Mouse (Mus musculus) intestine, embryonic 14.5 days (tissue): ENCODE measurements around the gene Lrrc41. TPM values are rescaled to one million over a fixed set of nuclear protein-coding genes. Genes with fewer than 3 reads are reported as not detected.

Source experiments
- ATAC-seq: fragments of 200-750 bp; cut with Nextera tagmentation; replicated peaks from 2 replicates; pipeline ENCODE4 v1.8.0; 2017; ENCODE audit warnings: low read depth, moderate number of reproducible peaks, moderate TSS enrichment, moderate library complexity; ENCODE audit not compliant: low FRiP score, low TSS enrichment
- DNase-seq: peaks from one replicate; pipeline ENCODE4 v3.0.0-alpha.2; 2018; ENCODE audit warnings: low spot score
- H3K27ac ChIP-seq: fragments of 300-500 bp; sonication (generic); 2 replicates; pipeline ENCODE4 v1.5.1; 2014; ENCODE audit warnings: low read depth, mild to moderate bottlenecking, control low read depth
- H3K27me3 ChIP-seq: fragments of 300-500 bp; sonication (generic); replicated peaks from 2 replicates; pipeline ENCODE4 v1.6.1; 2014; ENCODE audit warnings: low read length, control low read depth; ENCODE audit not compliant: control insufficient read depth, insufficient read depth
- H3K36me3 ChIP-seq: fragments of 300-500 bp; sonication (generic); 2 replicates; pipeline ENCODE4 v1.6.1; 2014; ENCODE audit warnings: low read length, control low read depth; ENCODE audit not compliant: control insufficient read depth, insufficient read depth
- H3K4me1 ChIP-seq: fragments of 300-500 bp; sonication (generic); replicated peaks from 2 replicates; pipeline ENCODE4 v1.6.1; 2014; ENCODE audit warnings: low read length, control low read depth, mixed read lengths; ENCODE audit not compliant: control insufficient read depth, insufficient read depth
- H3K4me2 ChIP-seq: fragments of 300-500 bp; sonication (generic); 2 replicates; pipeline ENCODE4 v1.6.1; 2014; ENCODE audit warnings: low read length
- H3K4me3 ChIP-seq: fragments of 300-500 bp; sonication (generic); 2 replicates; pipeline ENCODE4 v1.5.1; 2014; ENCODE audit warnings: low read depth, low read length, control low read depth, mixed read lengths
- H3K9ac ChIP-seq: fragments of 300-500 bp; sonication (generic); 2 replicates; pipeline ENCODE4 v1.6.1; 2014; ENCODE audit warnings: mild to moderate bottlenecking, low read length
- H3K9me3 ChIP-seq: fragments of 300-500 bp; sonication (generic); 2 replicates; pipeline ENCODE4 v1.6.1; 2016; ENCODE audit warnings: low read length, control low read depth; ENCODE audit not compliant: control insufficient read depth
- WGBS: fragments of 180-500 bp; shearing (Covaris S2); extraction: QIAGEN DNeasy Blood & Tissue Kit; methylation state at CpG from one replicate; pipeline ENCODE4 v1.1.7; 2014; 5-methylcytosine and 5-hydroxymethylcytosine counted together
- polyA plus RNA-seq: library from polyadenylated mRNA; unstranded; fragments of >200 nt; fragmentation: Nextera tagmentation; extraction: Ambion mirVana; gene quantifications from 2 replicates; pipeline ENCODE4 v1.2.1, GENCODE M21; 2014

The Lrrc41 gene
- polyA plus RNA-seq, 1 experiment from 2014 or later: 73.4 TPM

GRCm38 (mm10) chr4:116049211-116049610 lies 25.9 kb upstream of the Lrrc41 start:
- 85% methylated on average over 3 of the region's 3 CpGs for whole genome bisulfite sequencing
- peaks cover 7% of the 10 kb centered on the region for H3K4me1 ChIP-seq
- no peak overlapping the region for H3K4me3 ChIP-seq
- peaks cover 17% of the 10 kb centered on the region for H3K36me3 ChIP-seq
- no peaks in the 10 kb centered on the region for H3K9me3 ChIP-seq
- no peak overlapping the region for H3K27ac ChIP-seq
- DNase-seq (no peak), ATAC-seq (no peak)
- no peaks in the 10 kb centered on the region for H3K27me3 ChIP-seq
- no peak overlapping the region for H3K4me2 ChIP-seq
- H3K9ac ChIP-seq: no peak overlapping the region

DNA sequence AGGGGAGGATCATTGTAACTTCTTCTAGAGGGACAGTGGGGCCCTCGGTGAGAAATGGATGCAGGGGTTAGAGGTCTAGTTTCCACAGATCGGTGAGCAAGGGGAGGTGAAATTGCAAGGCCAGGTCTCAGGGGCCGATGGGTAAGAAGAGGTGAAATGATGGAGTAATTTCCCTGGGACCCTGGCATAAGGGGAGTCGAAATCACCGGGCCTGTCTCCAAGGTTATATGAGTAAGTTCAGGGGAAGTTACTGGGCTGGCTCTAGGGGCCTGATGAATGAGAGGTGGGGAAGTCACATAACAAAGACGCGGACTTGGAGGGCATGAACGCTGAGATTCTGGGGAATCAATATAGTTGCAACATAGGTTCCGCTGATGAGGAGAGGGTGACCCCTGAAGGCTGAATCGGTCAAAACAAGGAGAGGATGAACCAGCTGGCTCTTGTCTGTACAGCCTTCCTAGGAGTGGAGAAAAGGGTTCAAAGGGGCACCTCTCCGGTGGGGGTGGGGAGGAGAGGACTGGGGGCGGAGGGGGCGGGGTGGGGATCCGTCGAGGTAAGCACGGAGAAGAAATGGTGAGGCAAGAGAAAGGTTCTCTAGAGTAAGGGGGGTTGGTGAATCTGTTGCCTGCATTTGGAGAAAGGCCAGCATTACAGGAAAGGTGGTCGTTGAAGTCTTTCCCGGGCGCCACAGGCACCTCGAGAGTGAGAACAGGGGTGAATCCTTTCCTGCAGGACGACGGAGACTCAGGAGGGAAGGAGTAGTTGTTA lies 22.4 kb upstream of the Lrrc41 start:
- H3K4me2 ChIP-seq: peak overlapping the region; percentile 96
- peaks cover 9% of the 10 kb centered on the region for H3K36me3 ChIP-seq
- no peaks in the 10 kb centered on the region for H3K9me3 ChIP-seq
- peaks cover 7% of the 10 kb centered on the region for H3K4me1 ChIP-seq
- H3K27ac ChIP-seq: peak overlapping the region; percentile 93
- 7% methylated on average over 22 of the region's 22 CpGs for WGBS
- no peaks in the 10 kb centered on the region for H3K27me3 ChIP-seq
- H3K4me3 ChIP-seq: peak overlapping the region; percentile 66
- ATAC-seq (peak; percentile 38), DNase-seq (peak; percentile 71)
- H3K9ac ChIP-seq: peak overlapping the region; percentile 63

GRCm38 (mm10) chr4:116053399-116053961 lies 21.6 kb upstream of the Lrrc41 start, which contains the start of gene Nsun4:
Nsun4 (minus strand) TSS chr4:116053876.
- DNase-seq (peak; percentile 93), ATAC-seq (peak; percentile 94)
- H3K27me3 ChIP-seq: no peaks in the 10 kb centered on the region
- peak within 1 kb of the TSS; percentile 63 for H3K9ac ChIP-seq
- H3K27ac ChIP-seq: peak within 1 kb of the TSS; percentile 93
- WGBS: under 1% methylated on average over 35 of the region's 35 CpGs
- H3K4me2 ChIP-seq: peak within 1 kb of the TSS; percentile 96
- H3K4me3 ChIP-seq: peak within 1 kb of the TSS; percentile 66
- H3K9me3 ChIP-seq: no peaks in the 10 kb centered on the region
- peaks cover 7% of the 10 kb centered on the region for H3K4me1 ChIP-seq
- 0 out of 2 replicates have a peak, but pooled peaks cover under 1% of the 10 kb centered on the region for H3K36me3 ChIP-seq

GRCm38 (mm10) chr4:116057559-116057958 lies 17.5 kb upstream of the Lrrc41 start:
- no peak for ATAC-seq
- DNase-seq: no peak
- H3K27me3 ChIP-seq: no peaks in the 10 kb centered on the region
- H3K9me3 ChIP-seq: no peaks in the 10 kb centered on the region
- no peak overlapping the region for H3K4me2 ChIP-seq
- WGBS: 7% methylated on average over 1 of the region's 1 CpGs
- H3K4me1 ChIP-seq: peaks cover 2% of the 10 kb centered on the region
- no peak overlapping the region for H3K9ac ChIP-seq
- H3K36me3 ChIP-seq: no peaks in the 10 kb centered on the region
- no peak overlapping the region for H3K4me3 ChIP-seq
- H3K27ac ChIP-seq: no peak overlapping the region

- DNase-seq (no peak), ATAC-seq (no peak)
- Histone ChIP-seq H3K4me2 (no peak overlapping the region), H3K27ac (no peak overlapping the region), H3K9ac (no peak overlapping the region), H3K27me3 (no peaks in the 10 kb centered on the region), H3K9me3 (no peaks in the 10 kb centered on the region), H3K36me3 (no peaks in the 10 kb centered on the region), H3K4me1 (no peaks in the 10 kb centered on the region), H3K4me3 (no peak overlapping the region)
- 79% methylated on average over 5 of the region's 5 CpGs for WGBS
These were observed 15.9 kb upstream of the Lrrc41 start for GRCm38 (mm10) chr4:116059012-116059726.

DNA sequence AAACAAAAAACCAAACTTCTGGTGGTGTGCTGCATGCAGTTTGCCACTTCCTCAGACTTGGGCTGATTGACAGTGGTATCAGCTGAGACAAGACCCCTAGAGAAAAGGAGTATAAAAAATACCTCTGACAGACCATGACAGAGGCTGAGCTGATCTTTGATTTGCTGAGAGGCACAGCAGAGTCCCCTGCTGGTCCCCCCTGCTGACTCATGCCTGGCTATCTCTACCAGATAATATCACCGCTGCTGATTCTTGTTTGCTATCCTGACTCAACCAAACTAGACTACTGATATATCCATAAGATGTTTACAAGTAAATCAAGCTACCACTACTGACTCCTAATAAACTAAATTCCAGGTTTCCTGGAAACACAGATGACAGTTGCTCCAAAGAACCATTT lies 11.2 kb upstream of the Lrrc41 start:
- Histone ChIP-seq H3K4me2 (no peak overlapping the region), H3K36me3 (peaks cover 36% of the 10 kb centered on the region), H3K4me3 (no peak overlapping the region), H3K27ac (no peak overlapping the region), H3K9ac (no peak overlapping the region), H3K27me3 (no peaks in the 10 kb centered on the region), H3K9me3 (no peaks in the 10 kb centered on the region), H3K4me1 (no peaks in the 10 kb centered on the region)
- ATAC-seq: no peak
- DNase-seq: no peak
- 41% methylated on average over 1 of the region's 1 CpGs for WGBS

GRCm38 (mm10) chr4:116070116-116070515 lies 5.0 kb upstream of the Lrrc41 start:
- H3K4me2 ChIP-seq: no peak overlapping the region
- no peaks in the 10 kb centered on the region for H3K27me3 ChIP-seq
- H3K9me3 ChIP-seq: no peaks in the 10 kb centered on the region
- H3K4me1 ChIP-seq: peaks cover 16% of the 10 kb centered on the region
- DNase-seq (no peak), ATAC-seq (no peak)
- H3K9ac ChIP-seq: no peak overlapping the region
- no peak overlapping the region for H3K27ac ChIP-seq
- H3K4me3 ChIP-seq: no peak overlapping the region
- H3K36me3 ChIP-seq: peaks cover 53% of the 10 kb centered on the region
- 88% methylated on average over 6 of the region's 6 CpGs for WGBS

GRCm38 (mm10) chr4:116073146-116073545 lies 1.9 kb upstream of the Lrrc41 start:
- Histone ChIP-seq H3K4me3 (peak overlapping the region; percentile 66; the same call in 1 of the 2 replicates), H3K9ac (no peak overlapping the region), H3K9me3 (no peaks in the 10 kb centered on the region), H3K4me2 (peak overlapping the region; percentile 67), H3K27ac (no peak overlapping the region), H3K27me3 (no peaks in the 10 kb centered on the region), H3K36me3 (peaks cover 26% of the 10 kb centered on the region), H3K4me1 (peaks cover 29% of the 10 kb centered on the region)
- 50% methylated on average over 4 of the region's 4 CpGs for WGBS
- ATAC-seq: no peak
- DNase-seq: no peak
